Mouse (Mus musculus) mouse embryonic stem cell (cell line): ENCODE data around the gene Shc1.

Source experiments
- in situ Hi-C, 2 experiments: fragments of 300-500 bp; cut with MboI; formaldehyde crosslinking; loops; 1 replicate in 1 of 2; 3 replicates in 1 of 2; pipeline ENCODE4 v1.14.3; 2019 to 2020; ENCODE audit warnings: low sequenced_read_pairs in 2 of 2, low pct_unique_long_range_greater_than_20kb in 1 of 2, mixed read lengths in 1 of 2; ENCODE audit not compliant: unreplicated experiment in 1 of 2

Gene Shc1

GRCm38 (mm10) chr3:89479055-89479454 is 60.8 kb downstream of the Shc1 start:
- in situ Hi-C loops: no loop called here
